Mouse (Mus musculus): Measurements from ENCODE around the gene Senp6. TPM values are rescaled to one million over a fixed set of nuclear protein-coding genes. Genes with fewer than 3 reads are reported as not detected.
"Not testable (repeated sequence)": the region's sequence is repeated elsewhere in the genome, so short reads cannot be mapped to it uniquely, and the experiment has no call there.

The Senp6 gene
- polyA plus RNA-seq, 1 experiment from 2014 or later, result 48.3 TPM

- H3K36me3 ChIP-seq, result no peaks in the 10 kb centered on the region
- no peaks in the 10 kb centered on the region for H3K9me3 ChIP-seq
- ATAC-seq (ENCODE audit: insufficient number of reproducible peaks, low FRiP score, low TSS enrichment, low read depth), result no peak
- H3K27me3 ChIP-seq, result no peaks in the 10 kb centered on the region
- WGBS, result 69% methylated on average over 10 of the region's 10 CpGs
- no peak overlapping the region for H3K4me2 ChIP-seq
- no peak overlapping the region for H3K9ac ChIP-seq
- peaks cover 22% of the 10 kb centered on the region for H3K4me1 ChIP-seq
- peak overlapping the region; percentile 9; the same call in 1 of the 2 replicates for H3K27ac ChIP-seq
- H3K4me3 ChIP-seq, result no peak overlapping the region
Observed at GRCm38 (mm10) chr9:80084429-80085092, 17.9 kb downstream of the Senp6 start.

GRCm38 (mm10) chr9:80085665-80086064, 19.0 kb downstream of the Senp6 start:
- Histone ChIP-seq H3K4me2 (no peak overlapping the region), H3K27me3 (no peaks in the 10 kb centered on the region), H3K4me1 (peaks cover 22% of the 10 kb centered on the region), H3K9me3 (no peaks in the 10 kb centered on the region), H3K36me3 (no peaks in the 10 kb centered on the region), H3K9ac (no peak overlapping the region), H3K27ac (peak overlapping the region; percentile 9; the same call in 1 of the 2 replicates), H3K4me3 (no peak overlapping the region)
- 45% methylated on average over 2 of the region's 2 CpGs for WGBS
- no peak for ATAC-seq (ENCODE audit: insufficient number of reproducible peaks, low FRiP score, low TSS enrichment, low read depth)

GRCm38 (mm10) chr9:80086272-80086966, 19.7 kb downstream of the Senp6 start:
- H3K27ac ChIP-seq, result not testable (repeated sequence)
- WGBS, result 74% methylated on average over 6 of the region's 6 CpGs

GRCm38 (mm10) chr9:80089409-80089808, 22.7 kb downstream of the Senp6 start:
- Histone ChIP-seq H3K27ac (no peak overlapping the region), H3K4me1 (peaks cover 17% of the 10 kb centered on the region), H3K4me3 (no peak overlapping the region), H3K9ac (no peak overlapping the region), H3K9me3 (no peaks in the 10 kb centered on the region), H3K36me3 (peaks cover 5% of the 10 kb centered on the region), H3K4me2 (no peak overlapping the region), H3K27me3 (no peaks in the 10 kb centered on the region)
- ATAC-seq (ENCODE audit: insufficient number of reproducible peaks, low FRiP score, low TSS enrichment, low read depth), result no peak
- WGBS, result 48% methylated on average over 3 of the region's 3 CpGs

More at GRCm38 (mm10) chr9:80086272-80086966, 19.7 kb downstream of the Senp6 start:
- H3K27me3 ChIP-seq; H3K9me3 ChIP-seq; ATAC-seq (ENCODE audit: insufficient number of reproducible peaks, low FRiP score, low TSS enrichment, low read depth); H3K4me3 ChIP-seq; H3K36me3 ChIP-seq; H3K9ac ChIP-seq; H3K4me2 ChIP-seq: not testable (repeated sequence)
- H3K4me1 ChIP-seq, result peaks cover 22% of the 10 kb centered on the region

- H3K4me2 ChIP-seq, result no peak overlapping the region
- H3K27me3 ChIP-seq, result no peaks in the 10 kb centered on the region
- H3K27ac ChIP-seq, result no peak overlapping the region
- H3K9ac ChIP-seq, result no peak overlapping the region
- H3K4me3 ChIP-seq, result no peak overlapping the region
- no peaks in the 10 kb centered on the region for H3K9me3 ChIP-seq
- ATAC-seq (ENCODE audit: insufficient number of reproducible peaks, low FRiP score, low TSS enrichment, low read depth), result no peak
- peaks cover 7% of the 10 kb centered on the region for H3K36me3 ChIP-seq
- 80% methylated on average over 3 of the region's 3 CpGs for WGBS
- H3K4me1 ChIP-seq, result no peaks in the 10 kb centered on the region
Observed at GRCm38 (mm10) chr9:80096325-80096724, 29.6 kb downstream of the Senp6 start.

- Histone ChIP-seq H3K36me3 (peaks cover 38% of the 10 kb centered on the region), H3K27me3 (no peaks in the 10 kb centered on the region), H3K9ac (no peak overlapping the region), H3K4me2 (no peak overlapping the region), H3K4me3 (no peak overlapping the region), H3K9me3 (no peaks in the 10 kb centered on the region), H3K27ac (no peak overlapping the region), H3K4me1 (no peaks in the 10 kb centered on the region)
- 31% methylated on average over 10 of the region's 10 CpGs for whole genome bisulfite sequencing
- ATAC-seq (ENCODE audit: insufficient number of reproducible peaks, low FRiP score, low TSS enrichment, low read depth), result no peak
Observed at GRCm38 (mm10) chr9:80145992-80146587, 79.4 kb downstream of the Senp6 start.

- H3K27ac ChIP-seq, result no peak overlapping the region
- no peaks in the 10 kb centered on the region for H3K27me3 ChIP-seq
- no peak overlapping the region for H3K9ac ChIP-seq
- peaks cover 19% of the 10 kb centered on the region for H3K36me3 ChIP-seq
- 87% methylated on average over 5 of the region's 5 CpGs for WGBS
- no peak overlapping the region for H3K4me3 ChIP-seq
- no peaks in the 10 kb centered on the region for H3K9me3 ChIP-seq
- no peak overlapping the region for H3K4me2 ChIP-seq
- H3K4me1 ChIP-seq, result no peaks in the 10 kb centered on the region
- ATAC-seq (ENCODE audit: insufficient number of reproducible peaks, low FRiP score, low TSS enrichment, low read depth), result no peak
Observed at GRCm38 (mm10) chr9:80149594-80149993, 82.9 kb downstream of the Senp6 start.

GRCm38 (mm10) chr9:80155277-80155676, 88.6 kb downstream of the Senp6 start:
- no peak overlapping the region for H3K27ac ChIP-seq
- no peaks in the 10 kb centered on the region for H3K9me3 ChIP-seq
- no peaks in the 10 kb centered on the region for H3K36me3 ChIP-seq
- no peak overlapping the region for H3K4me3 ChIP-seq
- H3K4me1 ChIP-seq, result no peaks in the 10 kb centered on the region
- WGBS, result 75% methylated on average over 5 of the region's 5 CpGs
- H3K27me3 ChIP-seq, result no peaks in the 10 kb centered on the region
- no peak overlapping the region for H3K4me2 ChIP-seq
- no peak overlapping the region for H3K9ac ChIP-seq
- no peak for ATAC-seq (ENCODE audit: insufficient number of reproducible peaks, low FRiP score, low TSS enrichment, low read depth)

GRCm38 (mm10) chr9:80156780-80157179, 90.1 kb downstream of the Senp6 start:
- no peak overlapping the region for H3K27ac ChIP-seq
- no peak overlapping the region for H3K4me2 ChIP-seq
- H3K27me3 ChIP-seq, result no peaks in the 10 kb centered on the region
- WGBS, result 53% methylated on average over 5 of the region's 5 CpGs
- no peak overlapping the region for H3K9ac ChIP-seq
- no peaks in the 10 kb centered on the region for H3K9me3 ChIP-seq
- no peak overlapping the region for H3K4me3 ChIP-seq
- no peak for ATAC-seq (ENCODE audit: insufficient number of reproducible peaks, low FRiP score, low TSS enrichment, low read depth)
- H3K36me3 ChIP-seq, result no peaks in the 10 kb centered on the region
- no peaks in the 10 kb centered on the region for H3K4me1 ChIP-seq

- no peak overlapping the region for H3K4me3 ChIP-seq
- no peak overlapping the region for H3K4me2 ChIP-seq
- no peaks in the 10 kb centered on the region for H3K4me1 ChIP-seq
- H3K36me3 ChIP-seq, result no peaks in the 10 kb centered on the region
- no peaks in the 10 kb centered on the region for H3K9me3 ChIP-seq
- H3K27me3 ChIP-seq, result no peaks in the 10 kb centered on the region
- no peak for ATAC-seq (ENCODE audit: insufficient number of reproducible peaks, low FRiP score, low TSS enrichment, low read depth)
- H3K9ac ChIP-seq, result no peak overlapping the region
- H3K27ac ChIP-seq, result no peak overlapping the region
- WGBS, result 86% methylated on average over 12 of the region's 12 CpGs
Observed at GRCm38 (mm10) chr9:80157840-80158465, 91.2 kb downstream of the Senp6 start.

- no peaks in the 10 kb centered on the region for H3K4me1 ChIP-seq
- 76% methylated on average over 5 of the region's 5 CpGs for WGBS
- no peak overlapping the region for H3K4me3 ChIP-seq
- ATAC-seq (ENCODE audit: insufficient number of reproducible peaks, low FRiP score, low TSS enrichment, low read depth), result no peak
- no peak overlapping the region for H3K27ac ChIP-seq
- H3K36me3 ChIP-seq, result no peaks in the 10 kb centered on the region
- H3K4me2 ChIP-seq, result no peak overlapping the region
- no peak overlapping the region for H3K9ac ChIP-seq
- H3K9me3 ChIP-seq, result no peaks in the 10 kb centered on the region
- no peaks in the 10 kb centered on the region for H3K27me3 ChIP-seq
Observed at GRCm38 (mm10) chr9:80158937-80159336, 92.2 kb downstream of the Senp6 start.

- H3K4me2 ChIP-seq, result no peak overlapping the region
- H3K4me3 ChIP-seq, result no peak overlapping the region
- no peaks in the 10 kb centered on the region for H3K9me3 ChIP-seq
- peaks cover 5% of the 10 kb centered on the region for H3K4me1 ChIP-seq
- 73% methylated on average over 4 of the region's 4 CpGs for WGBS
- no peak for ATAC-seq (ENCODE audit: insufficient number of reproducible peaks, low FRiP score, low TSS enrichment, low read depth)
- H3K9ac ChIP-seq, result no peak overlapping the region
- no peaks in the 10 kb centered on the region for H3K36me3 ChIP-seq
- H3K27ac ChIP-seq, result no peak overlapping the region
- H3K27me3 ChIP-seq, result no peaks in the 10 kb centered on the region
Observed at GRCm38 (mm10) chr9:80161451-80161850, 94.7 kb downstream of the Senp6 start.

Data from limb, embryonic 15.5 days (tissue).